Mouse (Mus musculus) olfactory bulb, adult 2 months (tissue): ENCODE results near the gene Avpi1. TPM values are rescaled to one million over a fixed set of nuclear protein-coding genes. Genes with fewer than 3 reads are reported as not detected.

Experiments used
- H3K27ac ChIP-seq: fragments of 200-500 bp; 2 replicates; pipeline ENCODE4 v1.5.1; 2012; ENCODE audit warnings: low read depth, low read length; ENCODE audit not compliant: insufficient read depth
- H3K4me1 ChIP-seq: fragments of 200-500 bp; 2 replicates; pipeline ENCODE4 v1.6.1; 2012; ENCODE audit warnings: low read length; ENCODE audit not compliant: control insufficient read depth, insufficient read depth
- H3K4me3 ChIP-seq: fragments of 200-500 bp; 2 replicates; pipeline ENCODE4 v1.5.1; 2012; ENCODE audit warnings: mild to moderate bottlenecking, low read depth, low read length, moderate library complexity; ENCODE audit not compliant: insufficient read depth
- CTCF ChIP-seq: fragments of 200-500 bp; IDR thresholded peaks from 2 replicates; pipeline ENCODE4 v1.5.1; 2012; ENCODE audit warnings: low read depth, mild to moderate bottlenecking, low read length, moderate library complexity; ENCODE audit not compliant: insufficient read depth
- POLR2A ChIP-seq: fragments of 200-500 bp; IDR thresholded peaks from 2 replicates; pipeline ENCODE4 v1.6.1; 2012; ENCODE audit warnings: mild to moderate bottlenecking, low read depth, low read length, moderate library complexity; ENCODE audit not compliant: insufficient read depth
- WGBS: fragments of 180-500 bp; shearing (Covaris S2); methylation state at CpG from one replicate; pipeline ENCODE4 v1.1.7; 2018; 5-methylcytosine and 5-hydroxymethylcytosine counted together
- polyA plus RNA-seq: library from polyadenylated mRNA; stranded (reverse); fragments of >200 nt; gene quantifications from 2 replicates; pipeline ENCODE4 v1.2.4, GENCODE M21; 2012; ENCODE audit warnings: low replicate concordance; ENCODE audit not compliant: missing spikeins, insufficient read depth, insufficient read length

Gene Avpi1
- polyA plus RNA-seq, 1 experiment = not detected

DNA sequence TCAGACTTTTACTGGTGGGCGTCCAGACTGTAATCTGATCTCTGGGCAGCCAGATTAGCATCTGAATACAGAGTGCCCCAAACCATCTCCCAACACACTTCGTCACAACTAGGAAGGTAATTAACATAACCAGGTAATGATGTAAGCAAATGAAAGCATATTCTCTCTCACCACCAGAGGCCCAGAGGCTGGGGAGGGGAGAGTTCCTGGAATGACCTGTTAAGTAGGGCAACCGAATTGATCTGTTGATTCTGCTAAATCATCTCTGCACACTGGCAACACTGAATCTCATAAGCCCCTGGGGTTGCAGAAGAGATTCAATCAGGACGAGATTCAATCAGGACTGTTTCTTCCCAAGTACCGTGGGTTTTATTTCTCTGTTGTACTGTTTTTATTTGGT lies 7.3 kb upstream of the Avpi1 start:
- Histone ChIP-seq H3K4me1 (peaks cover under 1% of the 10 kb centered on the region), H3K27ac (no peak overlapping the region), H3K4me3 (no peak overlapping the region)
- WGBS = 57% methylated on average over 5 of the region's 5 CpGs
- TF ChIP-seq POLR2A = no peak

GRCm38 (mm10) chr19:42135070-42135469 lies 6.2 kb upstream of the Avpi1 start:
- peaks cover 9% of the 10 kb centered on the region for H3K4me1 ChIP-seq
- TF ChIP-seq CTCF = no peak
- no peak for TF ChIP-seq POLR2A
- H3K4me3 ChIP-seq = no peak overlapping the region
- no peak overlapping the region for H3K27ac ChIP-seq

DNA sequence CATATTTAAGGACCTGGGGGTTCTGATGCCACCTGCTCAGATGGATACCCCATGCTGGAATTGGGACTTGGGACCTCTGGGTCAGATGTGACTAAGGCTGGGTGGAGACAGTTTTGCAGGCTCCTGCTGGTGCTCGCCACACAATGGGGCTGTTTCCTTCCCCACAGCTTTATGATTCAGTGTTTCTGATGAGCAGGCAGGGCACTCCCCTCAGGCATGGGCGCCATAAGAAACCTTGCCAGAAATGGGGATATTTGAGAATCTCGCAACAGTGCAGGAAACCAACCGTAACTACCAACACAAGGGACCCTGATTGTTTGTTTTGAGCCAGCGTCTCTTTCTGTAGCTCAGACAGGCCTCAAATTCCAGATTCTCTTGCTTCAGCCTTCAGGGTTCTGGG lies 2.2 kb upstream of the Avpi1 start:
- H3K4me3 ChIP-seq = no peak overlapping the region
- TF ChIP-seq POLR2A = no peak
- TF ChIP-seq CTCF = no peak
- 39% methylated on average over 5 of the region's 5 CpGs for WGBS
- 0 out of 2 replicates have a peak overlapping the region, but pooled peaks have one; percentile 23 for H3K27ac ChIP-seq
- peaks cover 20% of the 10 kb centered on the region for H3K4me1 ChIP-seq

DNA sequence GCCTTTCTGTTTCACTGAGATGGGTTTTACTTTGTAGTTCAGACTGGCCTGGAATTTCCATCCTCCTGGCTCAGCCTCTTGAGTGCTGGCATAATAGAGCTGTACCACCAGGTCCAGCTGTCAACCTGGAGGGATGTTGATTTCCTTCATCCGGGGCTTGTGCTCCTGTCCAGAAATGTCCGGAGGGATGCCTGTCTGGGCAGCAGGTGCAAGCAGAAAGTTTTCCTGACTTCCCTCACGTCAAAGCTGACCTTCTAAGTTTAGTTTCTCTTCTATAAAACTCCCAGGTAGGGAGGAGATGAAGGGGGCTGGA lies 1.4 kb upstream of the Avpi1 start:
- 0 out of 2 replicates have a peak overlapping the region, but pooled peaks have one; percentile 47 for H3K27ac ChIP-seq
- WGBS = 45% methylated on average over 3 of the region's 3 CpGs
- H3K4me1 ChIP-seq = peaks cover 22% of the 10 kb centered on the region
- H3K4me3 ChIP-seq = no peak overlapping the region
- TF ChIP-seq POLR2A (no peak), CTCF (no peak)

DNA sequence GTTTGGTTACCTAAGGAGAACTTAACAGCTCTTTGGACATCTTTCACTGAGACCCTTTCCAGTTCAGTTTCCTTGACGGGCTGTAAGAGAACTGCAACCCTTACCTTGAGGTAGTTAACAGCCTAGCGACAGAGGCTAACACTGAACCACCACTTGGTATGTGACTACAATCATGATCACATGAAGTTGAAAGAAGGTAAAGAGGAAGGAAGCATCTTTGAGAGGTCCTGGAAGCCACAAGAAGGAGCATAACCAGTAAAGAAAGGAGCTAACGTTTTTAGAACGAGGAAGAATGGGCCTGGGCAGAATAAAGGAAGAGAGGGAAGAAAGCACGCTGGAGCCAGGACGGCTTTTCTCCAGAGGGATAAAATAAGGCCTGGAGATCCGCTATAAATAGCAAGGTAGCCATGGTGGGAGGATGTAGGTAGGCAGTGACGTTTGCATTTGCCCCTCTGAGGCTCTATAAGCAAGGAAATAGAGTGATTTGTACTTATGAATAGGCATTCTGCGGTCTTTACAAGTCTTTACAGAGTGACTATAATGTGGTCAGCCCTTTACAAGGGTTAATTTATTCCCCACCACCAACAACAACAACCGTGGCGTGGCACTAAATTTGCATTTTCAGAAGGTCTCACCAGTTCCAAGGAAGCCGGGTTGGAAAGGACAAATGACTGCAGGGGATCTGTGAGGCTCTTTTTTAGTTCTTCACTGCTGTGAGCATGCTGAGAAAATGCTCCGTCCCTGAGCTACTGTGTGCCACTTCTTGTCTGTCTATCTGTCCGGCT lies 842 bp upstream of the Avpi1 start:
- WGBS = 15% methylated on average over 14 of the region's 14 CpGs
- TF ChIP-seq POLR2A = no peak
- no peak for TF ChIP-seq CTCF

DNA sequence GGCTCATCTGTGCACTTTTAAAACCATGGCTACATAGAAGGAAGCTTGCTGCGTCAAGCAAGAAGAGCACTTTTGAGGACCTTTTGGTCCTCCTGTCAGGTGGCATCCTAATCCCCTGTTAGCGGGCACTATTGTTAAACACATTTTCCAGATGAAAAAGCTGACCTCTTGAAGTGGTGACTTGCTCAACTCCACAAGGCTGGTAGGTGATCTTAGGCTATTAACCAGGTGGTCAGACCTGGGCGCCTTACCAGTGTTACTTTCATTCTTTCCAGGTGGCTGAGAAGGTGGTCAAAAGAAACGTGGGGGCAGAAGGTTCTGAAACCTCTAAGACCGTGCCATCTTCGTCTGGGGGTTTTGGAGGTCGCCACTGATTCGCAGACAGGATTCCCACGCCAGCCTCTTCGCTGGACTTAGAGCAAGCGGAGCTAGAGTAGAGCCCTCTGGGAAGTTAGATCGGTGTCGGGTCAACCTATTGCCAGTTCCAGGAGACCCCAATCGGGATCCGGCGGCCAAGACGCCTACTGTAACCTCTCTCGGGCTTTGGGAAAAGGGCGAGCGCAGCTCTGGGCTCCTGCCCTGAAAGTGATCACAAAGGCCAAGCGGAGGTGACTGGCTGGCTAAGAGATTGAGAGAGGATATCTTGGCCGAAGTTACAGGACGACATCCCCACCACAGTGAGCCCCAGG lies 663 bp downstream of the Avpi1 start:
- H3K27ac ChIP-seq = peak overlapping the region; percentile 52
- peak overlapping the region; percentile 78 for H3K4me3 ChIP-seq
- TF ChIP-seq CTCF (no peak), POLR2A (no peak)
- 6% methylated on average over 23 of the region's 23 CpGs for WGBS
- peaks cover 26% of the 10 kb centered on the region for H3K4me1 ChIP-seq

More for the DNA sequence above, 842 bp upstream of the Avpi1 start:
- Histone ChIP-seq H3K4me3 (peak overlapping the region; percentile 78; the same call in 1 of the 2 replicates), H3K27ac (peak overlapping the region; percentile 47), H3K4me1 (peaks cover 23% of the 10 kb centered on the region)

- TF ChIP-seq POLR2A (no peak), CTCF (no peak)
- WGBS = 86% methylated on average over 5 of the region's 5 CpGs
- Histone ChIP-seq H3K27ac (peak overlapping the region; percentile 36; the same call in 1 of the 2 replicates), H3K4me1 (peaks cover 26% of the 10 kb centered on the region), H3K4me3 (no peak overlapping the region)
Observed at GRCm38 (mm10) chr19:42127024-42127423, 1.8 kb downstream of the Avpi1 start.

- Histone ChIP-seq H3K27ac (peak overlapping the region; percentile 36), H3K4me3 (0 out of 2 replicates have a peak overlapping the region, but pooled peaks have one; percentile 2), H3K4me1 (peaks cover 26% of the 10 kb centered on the region)
- TF ChIP-seq POLR2A (no peak), CTCF (no peak)
- 76% methylated on average over 6 of the region's 6 CpGs for WGBS
Observed at GRCm38 (mm10) chr19:42126219-42126605, 2.6 kb downstream of the Avpi1 start.

GRCm38 (mm10) chr19:42125501-42126218 lies 3.2 kb downstream of the Avpi1 start:
- peaks cover 22% of the 10 kb centered on the region for H3K4me1 ChIP-seq
- peak overlapping the region; percentile 43 for H3K27ac ChIP-seq
- WGBS = 40% methylated on average over 11 of the region's 11 CpGs
- TF ChIP-seq POLR2A (no peak), CTCF (no peak)
- no peak overlapping the region for H3K4me3 ChIP-seq
